Comparison of ENCODE assay signal across 29 mouse cellular contexts in the genomic region with DNA sequence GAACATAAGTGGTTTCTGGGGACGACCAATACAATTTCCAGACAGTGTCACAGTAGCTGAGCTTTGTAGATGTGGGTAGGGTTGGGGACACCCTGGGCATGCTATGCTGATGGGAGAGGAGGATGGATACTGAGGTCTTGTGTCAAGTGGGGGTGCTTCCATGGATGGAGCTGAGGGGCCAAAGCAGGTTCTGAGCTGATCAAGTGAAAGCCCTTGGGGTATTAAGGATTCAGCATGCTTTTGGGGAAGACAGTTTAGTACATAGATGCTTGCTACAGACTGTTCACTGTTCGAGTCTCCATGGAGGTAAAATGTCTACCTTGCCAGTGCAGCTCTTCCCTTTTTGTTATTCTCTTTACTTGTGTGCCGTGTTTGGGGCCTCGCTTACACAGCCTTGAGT. TPM values are rescaled to one million over a fixed set of nuclear protein-coding genes. Genes with fewer than 3 reads are reported as not detected.
DNase-seq lines count a peak whose midpoint lies in the region; ATAC-seq and TF ChIP-seq lines count a peak whose summit lies in the region.
"Had no signal": no experiment of that assay in that cellular context is flagged by ENCODE, and none has a peak within 500 bp of the region (broad histone marks: within the 10 kb centered on the region; RNA-seq: fewer than 3 reads in every experiment).

No protein-coding gene starts in this region.

- H3K4me3 ChIP-seq in heart, embryonic 10.5 days: no peak overlapping the region
- no peak overlapping the region for H3K4me3 ChIP-seq in liver, embryonic 11.5 days (ENCODE audit: low read depth, low read length)
- H3K4me3 ChIP-seq in liver, postnatal 0 days (ENCODE audit: low read depth, low read length): no peak overlapping the region
- H3K4me3 ChIP-seq: embryonic facial prominence, embryonic 13.5 days; forebrain, embryonic 10.5 days; heart, embryonic 12.5 days; hindbrain, embryonic 13.5 days; layer of hippocampus, adult 2 months; limb, embryonic 13.5 days; midbrain, embryonic 10.5 days; myocyte; neural tube, embryonic 12.5 days had no signal

- H3K9ac ChIP-seq in liver, embryonic 11.5 days (ENCODE audit: low read depth, low read length): no peak overlapping the region
- H3K9ac ChIP-seq in liver, postnatal 0 days (replicated peaks): no peak overlapping the region
- H3K9ac ChIP-seq: embryonic facial prominence, embryonic 13.5 days; heart, embryonic 12.5 days; hindbrain, embryonic 13.5 days; limb, embryonic 13.5 days; neural tube, embryonic 12.5 days had no signal

- ATAC-seq in liver, embryonic 11.5 days (replicated peaks; ENCODE audit: low FRiP score): no peak
- no peak for ATAC-seq in liver, postnatal 0 days
- ATAC-seq: forebrain, embryonic 16.5 days; intestine, embryonic 16.5 days had no signal

- H3K4me1 ChIP-seq in heart, embryonic 10.5 days: peaks cover 48% of the 10 kb centered on the region
- H3K4me1 ChIP-seq in liver, embryonic 11.5 days (replicated peaks; ENCODE audit: control insufficient read depth, insufficient read depth, low read length): peaks cover 62% of the 10 kb centered on the region
- peaks cover 6% of the 10 kb centered on the region for H3K4me1 ChIP-seq in liver, postnatal 0 days (ENCODE audit: insufficient read depth)
- H3K4me1 ChIP-seq: neural tube, embryonic 12.5 days had no signal

- TF ChIP-seq CTCF in liver, postnatal 0 days (IDR thresholded peaks at IDR 0.05; ENCODE audit: low read depth): no peak

- no peaks in the 10 kb centered on the region for H3K9me3 ChIP-seq in heart, embryonic 10.5 days
- H3K9me3 ChIP-seq in liver, embryonic 11.5 days (ENCODE audit: control insufficient read depth, low read length): no peaks in the 10 kb centered on the region
- no peaks in the 10 kb centered on the region for H3K9me3 ChIP-seq in liver, postnatal 0 days (ENCODE audit: low read length)
- H3K9me3 ChIP-seq: embryonic facial prominence, embryonic 13.5 days; heart, embryonic 12.5 days; hindbrain, embryonic 13.5 days; limb, embryonic 13.5 days; midbrain, embryonic 10.5 days; neural tube, embryonic 12.5 days had no signal

- WGBS in heart, embryonic 10.5 days: 78% methylated on average over 4 of the region's 4 CpGs
- WGBS in liver, embryonic 11.5 days: 78% methylated on average over 4 of the region's 4 CpGs
- 70% methylated on average over 4 of the region's 4 CpGs for WGBS in liver, postnatal 0 days (ENCODE audit: insufficient replicate concordance)

- H3K36me3 ChIP-seq in heart, embryonic 10.5 days: 0 out of 2 replicates have a peak, but pooled peaks cover 5% of the 10 kb centered on the region
- no peaks in the 10 kb centered on the region for H3K36me3 ChIP-seq in liver, embryonic 11.5 days (ENCODE audit: control insufficient read depth, insufficient read depth, low read length)
- no peaks in the 10 kb centered on the region for H3K36me3 ChIP-seq in liver, postnatal 0 days (replicated peaks; ENCODE audit: insufficient read depth, low read length)
- H3K36me3 ChIP-seq: embryonic facial prominence, embryonic 13.5 days; neural tube, embryonic 12.5 days had no signal

- TF ChIP-seq EP300 in liver, postnatal 0 days (IDR thresholded peaks at IDR 0.05; ENCODE audit: low read depth): no peak

- no peak for DNase-seq in heart, embryonic 10.5 days (ENCODE audit: low spot score)
- no peak for DNase-seq in heart, adult 8-10 months (ENCODE audit: low spot score)
- peak; percentile 26 for DNase-seq in liver, embryonic 11.5 days (ENCODE audit: low spot score)
- DNase-seq in liver, postnatal 0 days: no peak
- peak; percentile 16 for DNase-seq in testis, postnatal 10 days (ENCODE audit: low spot score)
- DNase-seq in testis, postnatal 14 days (ENCODE audit: low spot score): no peak
- DNase-seq in frontal cortex, adult 2 months (ENCODE audit: extremely low spot score in 1 of 2, low spot score in 1 of 2): no peak
- DNase-seq: adrenal gland, postnatal 14 days; cerebellum, adult 11-12 months; cerebellum, adult 9-11 months; embryo, embryonic 11 days; heart, postnatal 4 days; kidney, adult 8-10 months; kidney, postnatal 14 days; right cerebral cortex, adult 18-20 months; spleen, adult 18-20 months; thymus, adult 2 months; thymus, postnatal 36 days had no signal

- no peak overlapping the region for H3K4me2 ChIP-seq in liver, embryonic 11.5 days
- H3K4me2 ChIP-seq in liver, postnatal 0 days (ENCODE audit: low read depth, low read length): no peak overlapping the region
- H3K4me2 ChIP-seq: embryonic facial prominence, embryonic 13.5 days; heart, embryonic 12.5 days; hindbrain, embryonic 13.5 days; limb, embryonic 13.5 days; neural tube, embryonic 12.5 days had no signal

- no peaks in the 10 kb centered on the region for H3K27me3 ChIP-seq in heart, embryonic 10.5 days (ENCODE audit: insufficient read depth, poor library complexity, severe bottlenecking)
- H3K27me3 ChIP-seq in liver, embryonic 11.5 days (replicated peaks; ENCODE audit: control insufficient read depth, insufficient read depth, low read length): no peaks in the 10 kb centered on the region
- no peaks in the 10 kb centered on the region for H3K27me3 ChIP-seq in liver, postnatal 0 days (ENCODE audit: insufficient read depth, low read length)
- H3K27me3 ChIP-seq: embryonic facial prominence, embryonic 13.5 days; heart, embryonic 12.5 days; hindbrain, embryonic 13.5 days; limb, embryonic 13.5 days; neural tube, embryonic 12.5 days had no signal

- H3K27ac ChIP-seq in heart, embryonic 10.5 days: 0 out of 2 replicates have a peak overlapping the region, but pooled peaks have one; percentile 36
- no peak overlapping the region for H3K27ac ChIP-seq in liver, embryonic 11.5 days (ENCODE audit: low read depth, low read length)
- no peak overlapping the region for H3K27ac ChIP-seq in liver, postnatal 0 days (ENCODE audit: low read depth)
- H3K27ac ChIP-seq: embryonic facial prominence, embryonic 13.5 days; forebrain, embryonic 10.5 days; hindbrain, embryonic 13.5 days; layer of hippocampus, adult 2 months; limb, embryonic 13.5 days; midbrain, embryonic 10.5 days; neural tube, embryonic 12.5 days had no signal

RNA-seq across cellular contexts. Expression of gene Arl15, which starts 59.8 kb away (rescaled TPM):
- polyA plus RNA-seq in heart, embryonic 10.5 days (2016; fragmentation: Nextera tagmentation; extraction: Ambion mirVana): 7.5 and 8.9 TPM in 2 replicates
- 1 to 10 TPM; 7.1 to 8.2 (median 8.0) TPM for total RNA-seq in heart, adult 8-10 months (2022)
- polyA plus RNA-seq in liver, embryonic 11.5 days (2014; fragmentation: Nextera tagmentation; extraction: Ambion mirVana): 8.7 and 9.1 TPM in 2 replicates
- polyA plus RNA-seq in liver, postnatal 0 days (2015; fragmentation: Nextera tagmentation; extraction: Ambion mirVana): 1.5 and 1.6 TPM in 2 replicates
- polyA plus RNA-seq in frontal cortex, adult 2 months (2012; rRNA removed): 17.3 and 18.0 TPM in 2 replicates

Comparison
In these comparisons a context has a peak if more than half of its experiments do, and no peak if none do; other contexts are left out.
1. DNase-seq: peak in liver, embryonic 11.5 days (single experiment) and testis, postnatal 10 days (single experiment); none in heart, embryonic 10.5 days (single experiment), heart, adult 8-10 months (single experiment), liver, postnatal 0 days (single experiment), testis, postnatal 14 days (single experiment) and frontal cortex, adult 2 months (0 of 2).